Mouse (Mus musculus) forebrain, embryonic 11.5 days (tissue): ENCODE data around the gene Gpr174. TPM values are rescaled to one million over a fixed set of nuclear protein-coding genes. Genes with fewer than 3 reads are reported as not detected.
"Not testable (repeated sequence)": the region's sequence is repeated elsewhere in the genome, so short reads cannot be mapped to it uniquely, and the experiment has no call there.

ENCODE experiments used
- ATAC-seq: fragments of 200-750 bp; cut with Nextera tagmentation; replicated peaks from 2 replicates; pipeline ENCODE4 v1.8.0; 2017; ENCODE audit warnings: moderate TSS enrichment; ENCODE audit not compliant: low FRiP score
- DNase-seq: peaks from one replicate; pipeline ENCODE4 v3.0.0-alpha.2; 2017; ENCODE audit warnings: low spot score
- H3K27ac ChIP-seq: fragments of 300-500 bp; sonication (generic); 2 replicates; pipeline ENCODE4 v1.5.1; 2014; ENCODE audit warnings: low read depth, low read length
- H3K27me3 ChIP-seq: fragments of 300-500 bp; sonication (generic); 2 replicates; pipeline ENCODE4 v1.6.1; 2014; ENCODE audit warnings: mild to moderate bottlenecking, low read length, mixed read lengths; ENCODE audit not compliant: control insufficient read depth, insufficient read depth
- H3K36me3 ChIP-seq: fragments of 300-500 bp; sonication (generic); 2 replicates; pipeline ENCODE4 v1.6.1; 2014; ENCODE audit warnings: mild to moderate bottlenecking, low read length, moderate library complexity, mixed read lengths; ENCODE audit not compliant: control insufficient read depth, insufficient read depth
- H3K4me1 ChIP-seq: fragments of 300-500 bp; sonication (generic); replicated peaks from 2 replicates; pipeline ENCODE4 v1.6.1; 2014; ENCODE audit warnings: low read length, mixed read lengths; ENCODE audit not compliant: control insufficient read depth, insufficient read depth
- H3K4me2 ChIP-seq: fragments of 300-500 bp; sonication (generic); 2 replicates; pipeline ENCODE4 v1.6.1; 2014; ENCODE audit warnings: low read depth, mild to moderate bottlenecking, low read length, moderate library complexity, mixed read lengths; ENCODE audit not compliant: severe bottlenecking
- H3K4me3 ChIP-seq: fragments of 300-500 bp; sonication (generic); 2 replicates; pipeline ENCODE4 v1.5.1; 2014; ENCODE audit warnings: low read depth, low read length
- H3K9ac ChIP-seq: fragments of 300-500 bp; sonication (generic); 2 replicates; pipeline ENCODE4 v1.6.1; 2014; ENCODE audit warnings: low read length
- H3K9me3 ChIP-seq: fragments of 300-500 bp; sonication (generic); 2 replicates; pipeline ENCODE4 v1.6.1; 2016; ENCODE audit warnings: low read length, mixed read lengths; ENCODE audit not compliant: control insufficient read depth
- WGBS: fragments of 180-500 bp; shearing (Covaris S2); extraction: QIAGEN DNeasy Blood & Tissue Kit; methylation state at CpG from one replicate; pipeline ENCODE4 v1.1.7; 2014; 5-methylcytosine and 5-hydroxymethylcytosine counted together
- polyA plus RNA-seq: library from polyadenylated mRNA; unstranded; fragments of >200 nt; fragmentation: Nextera tagmentation; extraction: Ambion mirVana; gene quantifications from 2 replicates; pipeline ENCODE4 v1.2.1, GENCODE M21; 2014

The Gpr174 gene
- polyA plus RNA-seq, 1 experiment from 2014 or later, result not detected

DNA sequence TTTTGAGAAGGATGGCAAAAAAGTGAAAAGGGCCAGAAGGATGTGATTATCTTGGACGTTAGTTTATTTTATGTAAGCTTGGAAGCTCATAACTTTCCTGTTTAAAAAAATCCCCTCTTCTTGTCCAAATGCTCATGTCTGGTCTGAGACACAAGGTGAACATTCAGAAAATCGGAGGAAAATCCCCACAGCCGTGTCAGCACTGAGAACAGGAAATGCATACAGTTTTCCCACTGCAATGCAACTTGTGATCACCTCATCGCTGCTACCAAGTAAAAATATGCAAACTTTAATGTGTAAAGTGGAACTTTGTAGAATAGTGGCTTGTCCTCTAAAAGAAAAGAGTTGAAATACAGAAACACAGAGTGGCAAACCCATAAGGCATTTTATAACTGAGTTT is 28.5 kb downstream of the Gpr174 start:
- Histone ChIP-seq H3K4me2 (no peak overlapping the region), H3K27ac (no peak overlapping the region), H3K27me3 (no peaks in the 10 kb centered on the region), H3K9me3 (no peaks in the 10 kb centered on the region), H3K4me3 (no peak overlapping the region), H3K4me1 (no peaks in the 10 kb centered on the region), H3K9ac (no peak overlapping the region), H3K36me3 (no peaks in the 10 kb centered on the region)
- no peak for DNase-seq
- 83% methylated on average over 4 of the region's 4 CpGs for WGBS
- no peak for ATAC-seq

DNA sequence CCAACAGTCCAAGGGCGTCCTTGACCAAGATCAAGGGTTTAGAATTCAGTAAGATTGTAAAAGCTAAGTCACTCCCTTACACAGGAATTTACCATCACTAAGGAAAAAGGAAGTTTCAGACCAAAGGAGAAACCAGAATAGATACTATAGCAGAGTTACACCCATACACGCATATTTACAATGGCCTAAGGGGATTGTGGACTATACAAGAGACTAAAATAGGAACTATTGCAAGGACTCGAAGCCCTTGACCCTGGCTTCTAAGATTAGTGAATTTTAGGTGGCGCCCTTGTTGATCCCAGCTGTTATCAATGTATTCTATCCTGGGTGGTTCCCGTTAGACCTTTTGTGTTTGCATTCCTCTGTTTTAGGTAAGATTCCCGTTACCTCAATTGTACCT is 42.2 kb downstream of the Gpr174 start:
- H3K4me1 ChIP-seq, H3K9me3 ChIP-seq, ATAC-seq, DNase-seq, H3K4me3 ChIP-seq, H3K36me3 ChIP-seq, H3K27ac ChIP-seq, H3K9ac ChIP-seq, H3K4me2 ChIP-seq, H3K27me3 ChIP-seq: not testable (repeated sequence)
- 78% methylated on average over 6 of the region's 6 CpGs for WGBS

DNA sequence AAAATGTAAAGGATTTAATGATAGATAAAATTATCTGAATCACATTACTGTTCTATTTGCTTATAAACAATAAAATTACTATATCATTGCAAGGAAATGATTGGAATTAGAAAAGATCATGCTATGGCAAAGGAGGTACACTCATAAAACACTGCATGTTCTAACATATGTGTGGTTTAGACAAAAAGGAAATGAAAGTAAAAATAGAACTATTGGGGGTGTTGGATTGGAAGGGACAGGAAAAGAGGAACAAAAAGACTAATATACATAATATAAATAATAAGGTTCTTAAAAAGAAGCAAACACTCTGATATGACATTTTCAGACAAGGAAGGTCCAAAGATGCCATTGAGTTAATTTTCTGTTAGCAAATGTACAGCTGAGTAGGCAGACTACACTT is 43.1 kb downstream of the Gpr174 start:
- no peaks in the 10 kb centered on the region for H3K36me3 ChIP-seq
- H3K4me2 ChIP-seq, result no peak overlapping the region
- ATAC-seq (no peak), DNase-seq (no peak)
- H3K27ac ChIP-seq, result no peak overlapping the region
- H3K4me1 ChIP-seq, result no peaks in the 10 kb centered on the region
- no peak overlapping the region for H3K4me3 ChIP-seq
- no peak overlapping the region for H3K9ac ChIP-seq
- H3K9me3 ChIP-seq, result no peaks in the 10 kb centered on the region
- H3K27me3 ChIP-seq, result no peaks in the 10 kb centered on the region

DNA sequence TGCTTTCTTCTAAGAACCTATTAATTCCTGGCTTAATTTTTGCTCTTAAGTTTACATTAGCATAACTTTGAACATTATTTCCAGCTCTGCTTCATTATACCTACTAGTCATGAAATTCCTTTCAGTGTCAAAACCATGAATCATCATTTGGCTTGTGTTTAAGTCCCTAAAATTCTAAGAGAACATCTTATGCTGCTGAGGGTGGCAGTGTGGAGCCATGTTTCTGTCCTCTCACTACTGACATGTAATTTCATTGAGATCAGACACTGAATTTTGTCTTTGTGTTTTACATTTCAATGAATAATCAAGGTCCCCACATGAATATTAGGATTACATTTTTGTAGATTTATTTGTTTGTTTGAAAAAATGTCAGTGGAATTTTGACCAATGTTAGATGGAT is 50.8 kb downstream of the Gpr174 start:
- no peak for ATAC-seq
- Histone ChIP-seq H3K27me3 (no peaks in the 10 kb centered on the region), H3K4me1 (no peaks in the 10 kb centered on the region), H3K27ac (no peak overlapping the region), H3K4me2 (no peak overlapping the region), H3K9me3 (no peaks in the 10 kb centered on the region), H3K4me3 (no peak overlapping the region), H3K36me3 (no peaks in the 10 kb centered on the region), H3K9ac (no peak overlapping the region)
- no peak for DNase-seq

DNA sequence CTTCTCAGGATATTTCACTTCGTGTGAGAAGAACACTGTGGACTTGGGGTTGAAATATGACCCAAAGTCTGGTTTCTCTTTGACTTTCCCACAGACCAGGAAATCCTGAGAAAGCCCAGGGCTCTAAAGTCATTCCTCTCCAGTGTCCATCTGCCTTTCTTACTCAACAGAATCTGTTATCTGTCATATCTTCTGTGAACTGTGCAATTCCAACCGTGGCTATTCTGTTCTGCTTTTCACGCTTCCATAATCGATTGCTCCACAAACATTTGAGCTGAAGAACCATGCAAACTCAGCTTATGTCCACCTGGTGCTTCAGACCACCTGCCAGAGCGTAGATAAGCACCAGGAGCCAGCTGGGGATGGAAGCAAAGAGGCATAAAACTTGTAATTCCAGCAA is 56.9 kb downstream of the Gpr174 start:
- Histone ChIP-seq H3K27ac (no peak overlapping the region), H3K9ac (no peak overlapping the region), H3K27me3 (no peaks in the 10 kb centered on the region), H3K4me2 (no peak overlapping the region), H3K4me1 (no peaks in the 10 kb centered on the region), H3K4me3 (no peak overlapping the region), H3K9me3 (no peaks in the 10 kb centered on the region), H3K36me3 (no peaks in the 10 kb centered on the region)
- 73% methylated on average over 5 of the region's 5 CpGs for WGBS
- no peak for DNase-seq
- ATAC-seq, result no peak

DNA sequence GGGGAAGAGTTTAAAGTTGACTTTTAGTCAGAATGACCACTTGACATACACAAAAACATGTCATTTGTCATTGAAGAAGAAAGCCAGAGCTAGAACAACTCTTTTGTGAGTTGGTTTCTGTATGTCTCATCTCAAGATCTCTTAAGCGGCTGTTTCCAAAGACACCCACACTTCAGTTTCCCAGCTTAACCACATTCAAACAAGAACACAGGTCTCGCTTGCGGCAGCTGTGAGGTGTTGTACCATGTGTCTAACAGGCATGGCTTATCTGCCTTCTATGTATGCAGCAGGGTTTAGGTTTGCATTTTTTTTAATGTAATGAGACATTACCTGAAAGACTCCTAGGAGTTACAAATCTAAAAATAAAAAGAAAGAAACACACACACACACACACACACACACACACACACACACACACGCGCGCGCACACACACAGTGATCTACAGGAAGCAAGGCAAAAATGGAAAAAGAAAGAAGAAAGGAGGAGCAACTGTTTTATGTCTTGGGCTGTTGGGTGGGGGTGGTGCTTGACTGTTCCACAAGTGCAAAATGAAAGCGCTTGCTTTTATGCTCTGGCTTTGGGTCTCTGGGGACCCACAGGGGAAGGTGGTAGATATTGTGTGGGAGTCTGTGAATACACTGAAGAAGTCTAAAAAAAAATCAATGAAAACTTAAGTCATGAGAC is 70.2 kb downstream of the Gpr174 start:
- Histone ChIP-seq H3K9me3 (no peaks in the 10 kb centered on the region), H3K4me2 (no peak overlapping the region), H3K4me3 (no peak overlapping the region), H3K27ac (no peak overlapping the region), H3K27me3 (no peaks in the 10 kb centered on the region), H3K4me1 (no peaks in the 10 kb centered on the region), H3K9ac (no peak overlapping the region), H3K36me3 (no peaks in the 10 kb centered on the region)
- WGBS, result 93% methylated on average over 8 of the region's 8 CpGs
- DNase-seq (no peak), ATAC-seq (no peak)

DNA sequence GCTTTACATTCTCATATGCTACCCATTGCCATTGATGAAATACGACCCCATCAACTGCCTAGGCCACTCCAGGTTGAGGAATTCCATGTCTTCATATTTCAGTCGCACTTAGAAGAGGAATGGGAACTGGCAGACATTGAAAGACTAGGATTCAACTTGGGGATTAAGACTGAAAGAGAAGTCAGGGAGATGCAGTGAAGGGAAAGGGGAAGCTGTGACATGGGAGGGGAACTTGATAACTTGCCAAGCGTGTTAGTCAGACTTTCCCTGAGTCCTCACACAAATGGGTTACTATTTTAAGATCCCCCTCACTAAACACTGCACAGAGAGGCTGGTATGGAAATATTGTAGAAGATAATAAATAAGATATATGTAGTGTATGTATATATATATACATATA is 74.2 kb downstream of the Gpr174 start:
- H3K4me3 ChIP-seq, result no peak overlapping the region
- no peaks in the 10 kb centered on the region for H3K36me3 ChIP-seq
- H3K9me3 ChIP-seq, result no peaks in the 10 kb centered on the region
- no peak for ATAC-seq
- DNase-seq, result no peak
- H3K27me3 ChIP-seq, result no peaks in the 10 kb centered on the region
- H3K9ac ChIP-seq, result no peak overlapping the region
- no peak overlapping the region for H3K4me2 ChIP-seq
- no peak overlapping the region for H3K27ac ChIP-seq
- 85% methylated on average over 3 of the region's 3 CpGs for WGBS
- H3K4me1 ChIP-seq, result no peaks in the 10 kb centered on the region

DNA sequence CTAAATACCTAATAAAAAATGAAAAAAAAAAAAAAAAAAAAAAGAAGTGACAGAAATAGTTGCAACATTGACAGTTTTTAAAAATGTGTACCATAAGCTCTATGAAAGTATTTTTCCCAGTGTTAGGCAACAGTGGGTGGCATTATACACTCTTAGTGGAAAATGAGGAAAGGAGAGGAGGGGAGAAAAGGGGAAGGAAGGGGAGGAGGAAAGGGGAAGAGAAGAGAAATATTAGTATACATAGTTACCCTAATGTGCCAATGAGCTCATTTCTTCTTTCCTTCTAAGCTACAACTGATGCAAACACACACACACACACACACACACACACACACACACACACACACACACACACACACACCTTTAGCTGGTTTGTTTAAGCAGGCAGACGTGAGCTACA is 80.9 kb downstream of the Gpr174 start:
- ATAC-seq (no peak), DNase-seq (no peak)
- H3K27me3 ChIP-seq, result no peaks in the 10 kb centered on the region
- H3K27ac ChIP-seq, result no peak overlapping the region
- no peaks in the 10 kb centered on the region for H3K4me1 ChIP-seq
- 77% methylated on average over 1 of the region's 1 CpGs for WGBS
- H3K9ac ChIP-seq, result no peak overlapping the region
- no peak overlapping the region for H3K4me3 ChIP-seq
- H3K36me3 ChIP-seq, result no peaks in the 10 kb centered on the region
- H3K4me2 ChIP-seq, result no peak overlapping the region
- no peaks in the 10 kb centered on the region for H3K9me3 ChIP-seq

DNA sequence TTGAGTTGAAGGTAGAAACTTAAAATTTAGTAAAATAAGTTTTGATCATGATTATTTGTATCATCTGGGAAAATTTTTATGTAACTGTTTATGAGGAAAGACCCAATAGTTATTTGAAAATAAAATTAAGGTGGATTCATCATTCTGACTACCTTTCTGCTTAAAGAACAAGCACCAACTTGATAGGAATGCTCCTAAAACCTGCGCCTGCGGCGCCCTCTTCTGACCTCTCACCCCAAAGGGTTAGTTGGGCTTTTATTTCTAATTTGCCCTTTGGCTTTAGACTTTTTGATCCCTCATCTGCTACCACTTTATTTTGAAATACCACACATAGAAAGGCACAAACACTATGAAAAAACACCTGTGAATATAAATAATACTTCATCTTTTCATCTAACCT is 86.3 kb downstream of the Gpr174 start:
- Histone ChIP-seq H3K4me1 (no peaks in the 10 kb centered on the region), H3K36me3 (no peaks in the 10 kb centered on the region), H3K9ac (no peak overlapping the region), H3K4me3 (no peak overlapping the region), H3K9me3 (no peaks in the 10 kb centered on the region), H3K27ac (no peak overlapping the region), H3K4me2 (no peak overlapping the region), H3K27me3 (no peaks in the 10 kb centered on the region)
- ATAC-seq, result no peak
- DNase-seq, result no peak
- WGBS, result 49% methylated on average over 3 of the region's 3 CpGs
